Mouse (Mus musculus) fibroblast of lung, adult 2 months (primary cell): ENCODE measurements at regions not wholly inside any gene's neighbourhood (a gene's known extent, or its start where the extent isn't known, plus 50 kb on each side); places are given as distances from the start of the nearest gene placed in this dataset.
"Not testable (repeated sequence)": the region's sequence is repeated elsewhere in the genome, so short reads cannot be mapped to it uniquely, and the experiment has no call there.

ENCODE experiments used
- DNase-seq: peaks from one replicate; pipeline ENCODE4 v3.0.0-alpha.2; 2011; ENCODE audit warnings: low read depth

DNA sequence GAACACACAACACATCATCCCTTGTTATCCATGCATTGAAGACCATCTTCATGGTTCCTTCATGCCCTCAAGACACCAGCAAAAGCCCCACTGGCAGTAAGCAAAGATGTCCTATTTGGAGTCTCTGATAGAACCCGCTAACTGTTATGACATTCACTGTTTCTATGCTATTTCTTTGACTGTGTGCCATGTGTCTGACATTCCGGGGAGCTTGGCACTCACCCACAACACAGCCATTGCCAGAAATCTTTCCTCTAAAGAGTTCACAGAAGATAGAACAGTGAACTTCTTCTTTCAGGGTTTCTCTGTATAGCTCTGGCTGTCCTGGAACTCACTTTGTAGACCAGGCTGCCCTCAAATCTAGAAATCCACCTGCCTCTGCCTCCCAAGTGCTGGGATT lies 261.2 kb downstream of the Setd4 start:
- DNase-seq = no peak

GRCm38 (mm10) chr16:93341791-93342190 lies 262.1 kb downstream of the Setd4 start:
- no peak for DNase-seq

- no peak for DNase-seq
Observed at GRCm38 (mm10) chr16:93338806-93339205, 265.1 kb downstream of the Setd4 start.

GRCm38 (mm10) chr16:93335322-93336111 lies 268.3 kb downstream of the Setd4 start:
- DNase-seq = no peak

GRCm38 (mm10) chr16:93333654-93334053 lies 270.2 kb downstream of the Setd4 start:
- no peak for DNase-seq

DNA sequence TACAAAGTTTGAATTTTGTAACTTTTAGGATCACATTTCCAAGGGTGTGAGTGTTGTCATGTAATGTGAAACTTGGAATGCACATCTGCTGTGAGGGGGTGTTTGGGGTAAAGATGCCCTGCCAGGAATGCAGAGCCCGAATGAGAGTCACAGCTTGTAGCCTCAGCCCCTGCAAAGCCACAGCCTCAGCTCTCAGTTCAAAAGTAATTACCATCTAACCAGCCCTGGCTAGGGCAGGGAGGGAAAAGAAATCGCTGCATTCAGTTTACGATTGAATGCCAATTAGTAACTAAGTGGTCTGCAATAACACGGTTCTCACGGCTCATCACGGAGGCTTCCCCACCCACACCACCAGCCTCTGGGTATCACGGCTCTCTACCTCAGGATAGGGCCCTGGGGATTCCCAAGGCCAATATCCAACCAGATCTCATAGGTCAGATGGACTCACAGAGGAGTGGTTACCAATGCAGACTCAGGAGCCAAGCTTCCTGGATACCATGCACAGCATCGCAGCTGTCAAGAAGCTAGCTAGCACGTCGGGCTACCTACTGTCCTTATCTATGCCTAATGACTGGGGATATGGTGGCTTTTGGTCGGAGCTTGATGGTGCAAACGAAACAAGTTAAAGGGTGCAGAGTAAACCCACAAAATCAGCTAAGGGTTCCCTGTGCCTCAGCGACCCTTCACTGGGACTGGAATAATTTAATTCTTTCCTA lies 275.0 kb downstream of the Setd4 start:
- DNase-seq = peak; percentile 92

DNA sequence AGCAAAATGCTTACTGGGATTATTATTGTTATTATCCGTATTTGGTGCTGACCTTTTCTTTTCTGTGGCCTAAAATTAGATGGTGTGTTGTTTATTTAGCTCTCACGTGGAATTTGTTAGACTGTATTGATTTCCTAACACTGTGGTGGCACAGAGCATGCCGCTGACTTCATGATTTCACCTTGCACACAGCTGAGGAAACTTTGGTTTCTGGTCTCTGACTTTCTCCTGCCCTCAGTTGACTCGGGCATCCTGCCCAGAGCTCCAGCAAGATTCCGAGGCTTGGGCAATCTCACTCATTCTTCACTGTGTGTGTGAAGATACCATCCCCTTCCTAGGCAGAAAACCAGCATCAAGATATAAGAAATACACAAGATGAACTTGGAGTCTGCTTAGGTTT lies 279.0 kb downstream of the Setd4 start:
- DNase-seq = peak; percentile 90

DNA sequence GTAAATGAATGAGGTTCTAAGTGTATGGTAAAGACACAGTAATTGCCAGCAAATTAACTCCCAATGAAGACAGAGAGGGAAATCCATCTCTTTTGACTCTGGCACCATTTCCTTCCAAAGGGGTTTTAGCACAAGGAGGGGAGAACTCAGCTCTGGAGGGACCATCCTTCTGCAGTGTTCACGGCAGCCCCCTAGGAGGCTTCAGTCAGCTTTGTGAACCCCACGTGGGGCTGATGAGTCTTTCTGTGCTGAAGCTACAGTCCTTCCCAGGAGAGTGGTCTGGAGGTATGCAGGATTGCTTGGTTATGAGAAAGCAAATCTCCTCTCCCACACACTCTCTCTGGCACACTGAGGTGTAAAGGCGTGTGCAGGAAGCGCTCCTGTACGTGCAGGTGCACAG lies 280.7 kb downstream of the Setd4 start:
- DNase-seq = no peak

GRCm38 (mm10) chr16:93319581-93319980 lies 284.3 kb downstream of the Setd4 start:
- no peak for DNase-seq

- DNase-seq = no peak
Observed at GRCm38 (mm10) chr16:93311644-93312043, 292.2 kb downstream of the Setd4 start.

GRCm38 (mm10) chr16:93308666-93309360 lies 295.1 kb downstream of the Setd4 start:
- DNase-seq = no peak

DNA sequence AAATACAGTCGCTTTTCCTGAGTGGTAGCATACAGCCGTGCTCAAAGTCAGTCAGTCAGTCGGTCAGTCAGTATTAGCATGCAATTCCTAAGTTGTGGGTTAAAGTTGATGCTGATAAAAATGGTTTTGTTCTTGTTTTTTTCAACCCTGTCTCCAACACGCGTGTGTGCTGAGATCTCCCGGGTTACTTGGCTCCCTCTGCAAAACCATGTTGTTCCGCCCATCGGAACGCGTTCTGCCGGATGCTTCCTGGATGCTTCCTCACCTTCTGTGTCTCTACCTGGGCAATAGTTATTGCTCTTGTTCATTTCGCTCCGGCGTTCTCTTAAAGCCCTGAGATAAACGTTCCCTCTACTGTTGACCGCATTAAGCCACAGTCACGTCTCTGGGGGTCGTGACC lies 296.9 kb downstream of the Setd4 start:
- no peak for DNase-seq

DNA sequence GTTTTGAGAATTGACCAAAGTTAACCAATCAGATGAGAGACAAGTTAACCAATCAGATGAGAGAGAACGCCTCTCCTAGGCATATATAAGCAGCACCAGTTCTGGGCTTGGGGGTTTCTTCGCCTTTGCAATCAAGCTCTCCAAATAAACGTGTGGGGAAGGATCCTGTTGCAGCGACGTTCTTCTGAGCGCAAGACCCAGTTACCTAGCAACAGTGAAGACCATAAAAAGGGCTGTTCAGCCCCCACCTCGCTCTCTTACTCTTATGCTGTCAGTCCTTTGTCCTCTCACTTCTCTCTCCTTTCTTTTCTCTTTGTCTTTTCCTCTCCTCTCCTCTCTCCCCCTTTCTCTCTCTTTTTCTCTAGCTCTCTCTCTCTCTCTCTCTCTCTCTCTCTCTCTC lies 297.7 kb downstream of the Setd4 start:
- DNase-seq = not testable (repeated sequence)

GRCm38 (mm10) chr16:93294430-93294829 lies 309.4 kb downstream of the Setd4 start:
- DNase-seq = no peak

DNA sequence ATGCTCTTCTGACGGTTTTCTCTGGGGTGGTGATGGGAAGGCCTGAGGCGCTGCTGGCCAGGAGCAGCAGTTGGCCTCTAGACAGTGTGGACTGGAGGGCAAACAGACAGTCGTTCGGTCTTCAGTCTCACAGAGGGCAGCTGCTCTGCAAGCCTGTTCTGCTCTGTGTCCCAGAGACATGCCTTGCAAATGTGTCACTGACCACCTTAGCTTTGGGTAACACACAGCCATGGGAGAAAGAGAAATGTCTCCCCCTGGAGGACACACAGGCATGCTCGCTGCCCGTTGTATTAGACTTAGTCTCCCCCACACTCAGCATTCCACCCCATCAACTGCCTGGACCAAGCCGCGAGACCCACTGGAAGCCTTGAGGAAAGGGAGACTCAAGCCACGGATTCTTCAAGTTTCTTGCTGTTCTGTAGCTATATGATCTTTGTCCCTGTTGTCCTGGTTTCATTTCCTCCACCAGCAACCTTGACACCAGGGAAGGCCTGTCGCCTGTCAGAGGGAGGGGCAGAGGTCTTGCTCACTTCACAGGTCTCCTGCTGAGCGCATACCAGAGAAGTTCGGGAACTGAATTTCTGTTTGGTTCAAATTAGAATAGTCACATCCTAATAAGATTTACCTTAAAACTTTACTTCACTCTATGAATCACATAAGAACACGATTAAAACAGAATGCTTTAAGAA lies 310.8 kb downstream of the Setd4 start:
- DNase-seq = peak; percentile 83

- DNase-seq = no peak
Observed at GRCm38 (mm10) chr16:93292181-93292834, 311.6 kb downstream of the Setd4 start.

- DNase-seq = no peak
Observed at GRCm38 (mm10) chr16:93288036-93288435, 315.8 kb downstream of the Setd4 start.

DNA sequence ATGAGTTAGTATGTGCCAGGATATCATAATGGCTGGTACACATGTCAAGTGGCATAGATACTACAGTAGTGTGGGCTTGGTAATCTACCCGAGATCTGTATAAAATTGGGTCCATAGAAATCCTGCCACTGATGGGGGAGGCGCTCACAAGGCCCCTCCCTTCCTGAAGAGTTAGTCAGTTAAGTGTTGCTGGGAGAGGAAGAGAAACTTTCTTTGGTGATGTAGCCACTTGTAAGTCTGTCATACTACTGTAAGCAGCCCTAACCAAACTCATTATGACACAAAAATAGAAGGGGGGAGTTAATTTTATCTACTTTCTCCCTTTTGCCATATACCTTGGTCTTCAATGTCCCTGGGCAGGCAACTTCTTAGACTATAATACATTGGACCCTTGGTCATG lies 316.3 kb downstream of the Setd4 start:
- DNase-seq = no peak

DNA sequence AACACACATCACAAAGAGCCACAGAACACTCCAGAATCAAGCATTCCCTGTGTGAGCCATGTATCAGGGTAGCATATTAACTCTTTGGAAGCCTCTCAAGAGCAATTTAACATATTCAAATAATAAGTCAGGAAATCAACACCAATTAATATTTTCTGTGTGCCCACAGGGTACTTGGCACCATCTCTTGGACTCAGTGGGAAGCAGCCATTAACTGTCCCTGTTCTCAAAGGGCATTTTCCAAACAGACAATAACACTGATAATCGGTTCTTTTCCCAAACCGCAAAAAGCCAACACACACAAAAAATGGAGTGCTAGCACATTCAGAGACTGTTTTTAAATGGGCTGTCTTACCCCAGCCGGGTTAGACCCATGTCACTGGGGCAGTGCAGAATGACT lies 317.0 kb downstream of the Setd4 start:
- no peak for DNase-seq

DNA sequence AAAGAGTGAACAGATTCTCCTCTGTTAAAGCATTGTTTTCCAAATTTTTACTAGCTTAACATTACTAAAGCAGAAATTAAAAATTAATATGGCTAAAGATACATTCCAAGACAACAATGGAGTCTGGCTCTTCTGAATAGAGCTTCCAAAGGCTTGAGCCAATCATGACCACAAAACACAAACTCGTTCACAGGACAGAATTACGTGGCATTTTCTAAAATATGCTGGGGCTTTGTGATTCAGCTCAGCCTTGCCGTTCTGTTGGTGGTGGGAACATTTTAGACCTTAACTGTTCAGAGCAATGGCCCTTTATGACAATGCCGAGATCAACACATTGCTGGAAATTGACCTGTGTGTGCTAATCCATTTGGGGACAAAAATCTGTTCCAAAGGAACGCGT lies 318.7 kb downstream of the Setd4 start:
- DNase-seq = no peak

DNA sequence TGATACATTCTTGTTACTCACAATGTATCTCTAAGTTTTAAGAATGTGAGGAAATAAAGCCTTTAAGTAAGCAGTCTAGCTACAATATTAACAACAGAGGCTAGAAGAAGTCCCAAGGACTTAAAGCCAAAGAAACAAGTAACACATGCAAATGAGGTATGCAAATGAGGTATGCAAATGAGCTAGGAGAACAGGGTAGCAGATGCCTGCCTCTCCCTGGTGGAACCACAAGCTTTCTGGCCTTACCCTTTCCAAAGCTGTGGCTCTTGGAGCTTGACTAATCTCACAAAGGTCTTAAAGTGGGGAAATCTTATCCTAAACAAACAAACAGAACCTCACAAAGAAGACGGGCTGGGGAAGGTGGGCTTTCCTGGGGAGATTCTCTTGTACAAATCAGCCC lies 322.1 kb downstream of the Setd4 start:
- DNase-seq = no peak

- no peak for DNase-seq
Observed at GRCm38 (mm10) chr16:93272636-93273035, 331.2 kb downstream of the Setd4 start.
